Mouse (Mus musculus) erythroblast, embryonic 14.5 days (primary cell): Measurements from ENCODE around the gene Slc16a5.

Experiments used
- GATA1 ChIP-seq: IDR thresholded peaks from 2 replicates; pipeline ENCODE4 v1.6.1; 2012; ENCODE audit warnings: low read length, inconsistent platforms, mixed read lengths
- TAL1 ChIP-seq: IDR thresholded peaks from 3 replicates; pipeline ENCODE4 v1.6.1; 2012; ENCODE audit warnings: low read length, inconsistent platforms, mixed read lengths

DNA sequence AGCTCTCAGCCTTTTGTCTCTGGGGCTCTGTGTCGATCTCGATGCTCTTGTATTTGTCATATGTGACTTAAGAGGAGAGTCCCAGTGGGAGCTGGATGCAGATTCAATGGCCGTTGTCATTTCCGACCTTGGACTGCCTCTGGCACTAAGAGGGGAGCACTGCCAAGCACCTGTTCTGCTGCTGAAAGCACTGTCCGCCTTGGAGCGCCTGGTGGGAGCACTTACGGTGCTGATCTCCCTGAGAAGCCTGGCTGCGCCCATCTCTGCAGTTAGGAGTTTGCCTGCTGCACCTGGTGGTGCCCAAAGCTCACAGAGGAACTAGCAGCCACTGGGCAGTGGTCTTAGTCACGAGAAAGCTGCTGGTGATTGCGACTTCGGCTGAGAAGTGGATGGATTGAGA lies 21.0 kb downstream of the Slc16a5 start:
- TF ChIP-seq GATA1 (no peak), TAL1 (no peak)
